Mouse (Mus musculus): ENCODE results near the gene Cdhr5. TPM values are rescaled to one million over a fixed set of nuclear protein-coding genes. Genes with fewer than 3 reads are reported as not detected.

Cdhr5 gene
- polyA plus RNA-seq, 1 experiment from 2014 or later = 0.19 TPM

- Histone ChIP-seq H3K36me3 (peaks cover 4% of the 10 kb centered on the region; the same call in 1 of the 2 replicates), H3K4me3 (replicated peaks) (peak overlapping the region; percentile 64), H3K9ac (no peak overlapping the region; the same call in 1 of the 2 replicates), H3K4me2 (replicated peaks) (peak overlapping the region; percentile 90), H3K27ac (replicated peaks) (peak overlapping the region; percentile 90), H3K4me1 (peaks cover 40% of the 10 kb centered on the region), H3K27me3 (no peaks in the 10 kb centered on the region), H3K9me3 (replicated peaks) (no peaks in the 10 kb centered on the region)
- WGBS = 8% methylated on average over 8 of the region's 8 CpGs
- no peak for ATAC-seq (ENCODE audit: insufficient number of reproducible peaks, low FRiP score, low TSS enrichment, low read depth)
Measured at GRCm38 (mm10) chr7:141222126-141222467, 54.5 kb downstream of the Cdhr5 start.

GRCm38 (mm10) chr7:141221249-141222125 is 55.1 kb downstream of the Cdhr5 start:
- Histone ChIP-seq H3K4me2 (replicated peaks) (peak overlapping the region; percentile 90), H3K27me3 (no peaks in the 10 kb centered on the region), H3K9ac (peak overlapping the region; percentile 62), H3K4me1 (peaks cover 46% of the 10 kb centered on the region), H3K36me3 (peaks cover 4% of the 10 kb centered on the region; the same call in 1 of the 2 replicates), H3K9me3 (replicated peaks) (no peaks in the 10 kb centered on the region), H3K27ac (replicated peaks) (peak overlapping the region; percentile 90), H3K4me3 (replicated peaks) (peak overlapping the region; percentile 64)
- peak; percentile 98 for ATAC-seq (ENCODE audit: insufficient number of reproducible peaks, low FRiP score, low TSS enrichment, low read depth)
- 3% methylated on average over 44 of the region's 44 CpGs for WGBS

GRCm38 (mm10) chr7:141220377-141220776 is 56.2 kb downstream of the Cdhr5 start:
- Histone ChIP-seq H3K4me3 (replicated peaks) (peak overlapping the region; percentile 64), H3K9ac (peak overlapping the region; percentile 62), H3K9me3 (replicated peaks) (no peaks in the 10 kb centered on the region), H3K4me1 (peaks cover 52% of the 10 kb centered on the region), H3K27ac (replicated peaks) (peak overlapping the region; percentile 34; the same call in 1 of the 2 replicates), H3K4me2 (replicated peaks) (peak overlapping the region; percentile 90), H3K27me3 (no peaks in the 10 kb centered on the region), H3K36me3 (peaks cover 4% of the 10 kb centered on the region; the same call in 1 of the 2 replicates)
- 64% methylated on average over 1 of the region's 1 CpGs for WGBS
- no peak for ATAC-seq (ENCODE audit: insufficient number of reproducible peaks, low FRiP score, low TSS enrichment, low read depth)

GRCm38 (mm10) chr7:141219558-141220099 is 57.0 kb downstream of the Cdhr5 start:
- WGBS = 89% methylated on average over 1 of the region's 1 CpGs
- Histone ChIP-seq H3K4me1 (peaks cover 59% of the 10 kb centered on the region), H3K9ac (no peak overlapping the region), H3K36me3 (peaks cover 4% of the 10 kb centered on the region; the same call in 1 of the 2 replicates), H3K9me3 (replicated peaks) (no peaks in the 10 kb centered on the region), H3K27ac (replicated peaks) (no peak overlapping the region), H3K27me3 (no peaks in the 10 kb centered on the region), H3K4me2 (replicated peaks) (no peak overlapping the region), H3K4me3 (replicated peaks) (no peak overlapping the region)
- ATAC-seq (ENCODE audit: insufficient number of reproducible peaks, low FRiP score, low TSS enrichment, low read depth) = no peak

MicroRNAs within 50 kb of the gene (microRNA counts, 519-probe panel; counts per million panel counts)
- microRNA mmu-miR-210 = 3,507 counts per million, percentile 83 among the panel's probes with 10 or more counts

Small RNA genes lying within 50 kb of the gene (microRNA-seq; reads per million reads assigned to microRNA genes)
- 692 reads per million, percentile 74 among the genes with 10 or more reads in this experiment for gene Mir210 (ENCODE audit: borderline number of aligned reads)

Other genes with a start within 250 kb of the Cdhr5 start
- not detected in 2 replicates for gene Gm17387, start 247.7 kb downstream of the Cdhr5 start, polyA plus RNA-seq (2015; fragmentation: Nextera tagmentation; extraction: Ambion mirVana)
- gene B4galnt4, start 215.7 kb downstream of the Cdhr5 start, polyA plus RNA-seq (2015; fragmentation: Nextera tagmentation; extraction: Ambion mirVana) = 12.0 and 15.1 TPM in 2 replicates
- 115 and 118 TPM in 2 replicates for gene Pkp3, start 198.6 kb downstream of the Cdhr5 start, polyA plus RNA-seq (2015; fragmentation: Nextera tagmentation; extraction: Ambion mirVana)
- 6.1 and 6.8 TPM in 2 replicates for gene Sigirr, start 176.2 kb downstream of the Cdhr5 start, polyA plus RNA-seq (2015; fragmentation: Nextera tagmentation; extraction: Ambion mirVana)
- 18.2 and 20.7 TPM in 2 replicates for gene Ano9, start 159.0 kb downstream of the Cdhr5 start, polyA plus RNA-seq (2015; fragmentation: Nextera tagmentation; extraction: Ambion mirVana)
- gene Ptdss2, start 154.4 kb downstream of the Cdhr5 start, polyA plus RNA-seq (2015; fragmentation: Nextera tagmentation; extraction: Ambion mirVana) = 68.4 and 69.7 TPM in 2 replicates
- 210 and 216 TPM in 2 replicates for gene Rnh1, start 103.9 kb downstream of the Cdhr5 start, polyA plus RNA-seq (2015; fragmentation: Nextera tagmentation; extraction: Ambion mirVana)
- gene Hras, start 82.8 kb downstream of the Cdhr5 start, polyA plus RNA-seq (2015; fragmentation: Nextera tagmentation; extraction: Ambion mirVana) = 180 and 183 TPM in 2 replicates
- 11.2 and 14.7 TPM in 2 replicates for gene Lrrc56, start 82.6 kb downstream of the Cdhr5 start, polyA plus RNA-seq (2015; fragmentation: Nextera tagmentation; extraction: Ambion mirVana)
- 2.3 and 3.6 TPM in 2 replicates for gene Lmntd2, start 62.7 kb downstream of the Cdhr5 start, polyA plus RNA-seq (2015; fragmentation: Nextera tagmentation; extraction: Ambion mirVana)
- gene Rassf7, start 60.9 kb downstream of the Cdhr5 start, polyA plus RNA-seq (2015; fragmentation: Nextera tagmentation; extraction: Ambion mirVana) = 55.3 and 56.3 TPM in 2 replicates
- 68.7 and 73.2 TPM in 2 replicates for gene Phrf1, start 48.0 kb downstream of the Cdhr5 start, polyA plus RNA-seq (2015; fragmentation: Nextera tagmentation; extraction: Ambion mirVana)
- gene Irf7, start 10.3 kb downstream of the Cdhr5 start, polyA plus RNA-seq (2015; fragmentation: Nextera tagmentation; extraction: Ambion mirVana) = 4.1 and 5.1 TPM in 2 replicates
- gene Sct, start 2.3 kb upstream of the Cdhr5 start, polyA plus RNA-seq (2015; fragmentation: Nextera tagmentation; extraction: Ambion mirVana) = 5.3 TPM in 2 replicates
- 0.76 and 1.1 TPM in 2 replicates for gene Drd4, start 15.2 kb upstream of the Cdhr5 start, polyA plus RNA-seq (2015; fragmentation: Nextera tagmentation; extraction: Ambion mirVana)
- 73.5 and 82.0 TPM in 2 replicates for gene Deaf1, start 50.9 kb upstream of the Cdhr5 start, polyA plus RNA-seq (2015; fragmentation: Nextera tagmentation; extraction: Ambion mirVana)
- 42.2 and 47.4 TPM in 2 replicates for gene Tmem80, start 51.0 kb upstream of the Cdhr5 start, polyA plus RNA-seq (2015; fragmentation: Nextera tagmentation; extraction: Ambion mirVana)
- gene Eps8l2, start 62.1 kb upstream of the Cdhr5 start, polyA plus RNA-seq (2015; fragmentation: Nextera tagmentation; extraction: Ambion mirVana) = 36.1 and 40.5 TPM in 2 replicates
- gene Taldo1, start 115.4 kb upstream of the Cdhr5 start, polyA plus RNA-seq (2015; fragmentation: Nextera tagmentation; extraction: Ambion mirVana) = 278 and 280 TPM in 2 replicates
- gene Gatd1, start 137.3 kb upstream of the Cdhr5 start, polyA plus RNA-seq (2015; fragmentation: Nextera tagmentation; extraction: Ambion mirVana) = 63.8 and 67.6 TPM in 2 replicates
- gene Cend1, start 152.7 kb upstream of the Cdhr5 start, polyA plus RNA-seq (2015; fragmentation: Nextera tagmentation; extraction: Ambion mirVana) = 3.1 and 5.3 TPM in 2 replicates
- 29.3 and 30.9 TPM in 2 replicates for gene Slc25a22, start 161.1 kb upstream of the Cdhr5 start, polyA plus RNA-seq (2015; fragmentation: Nextera tagmentation; extraction: Ambion mirVana)
- gene Pidd1, start 167.2 kb upstream of the Cdhr5 start, polyA plus RNA-seq (2015; fragmentation: Nextera tagmentation; extraction: Ambion mirVana) = 13.5 and 14.7 TPM in 2 replicates
- 1,341 and 1,344 TPM in 2 replicates for gene Rplp2, start 170.6 kb upstream of the Cdhr5 start, polyA plus RNA-seq (2015; fragmentation: Nextera tagmentation; extraction: Ambion mirVana)
- gene Pnpla2, start 178.4 kb upstream of the Cdhr5 start, polyA plus RNA-seq (2015; fragmentation: Nextera tagmentation; extraction: Ambion mirVana) = 22.2 and 27.9 TPM in 2 replicates
- gene Cracr2b, start 184.3 kb upstream of the Cdhr5 start, polyA plus RNA-seq (2015; fragmentation: Nextera tagmentation; extraction: Ambion mirVana) = 21.6 and 26.9 TPM in 2 replicates
- 23.9 and 26.5 TPM in 2 replicates for gene Cd151, start 190.6 kb upstream of the Cdhr5 start, polyA plus RNA-seq (2015; fragmentation: Nextera tagmentation; extraction: Ambion mirVana)
- 63.9 and 66.4 TPM in 2 replicates for gene Polr2l, start 198.3 kb upstream of the Cdhr5 start, polyA plus RNA-seq (2015; fragmentation: Nextera tagmentation; extraction: Ambion mirVana)
- gene Tspan4, start 198.5 kb upstream of the Cdhr5 start, polyA plus RNA-seq (2015; fragmentation: Nextera tagmentation; extraction: Ambion mirVana) = 60.8 and 67.9 TPM in 2 replicates